Mouse (Mus musculus): ENCODE measurements at regions not wholly inside any gene's neighbourhood (a gene's known extent, or its start where the extent isn't known, plus 50 kb on each side); places are given as distances from the start of the nearest gene placed in this dataset.

- TF ChIP-seq CTCF (IDR thresholded peaks at IDR 0.05; ENCODE audit: low read depth) = no peak
- no peak for TF ChIP-seq EP300 (IDR thresholded peaks at IDR 0.05; ENCODE audit: low read depth)
These were observed 64.3 kb upstream of the Cnot2 start for GRCm38 (mm10) chr10:116645631-116646030.

Measured in heart, postnatal 0 days (tissue).